Mouse (Mus musculus) bone marrow macrophage, adult 2 months (primary cell): ENCODE data around the gene Col11a1.

Source experiments
- CTCF ChIP-seq: IDR thresholded peaks from 2 replicates; pipeline ENCODE4 v1.5.1; 2012; ENCODE audit warnings: low read depth, mild to moderate bottlenecking, low read length, moderate library complexity
- POLR2A ChIP-seq: IDR thresholded peaks from 2 replicates; pipeline ENCODE4 v1.6.1; 2012; ENCODE audit warnings: mild to moderate bottlenecking, low read depth, low read length, borderline replicate concordance

- no peak for TF ChIP-seq CTCF
- no peak for TF ChIP-seq POLR2A
Observed at GRCm38 (mm10) chr3:113990936-113991335, 39.4 kb upstream of the Col11a1 start.
